Mouse (Mus musculus): ENCODE results near the gene 9330182O14Rik.

DNA sequence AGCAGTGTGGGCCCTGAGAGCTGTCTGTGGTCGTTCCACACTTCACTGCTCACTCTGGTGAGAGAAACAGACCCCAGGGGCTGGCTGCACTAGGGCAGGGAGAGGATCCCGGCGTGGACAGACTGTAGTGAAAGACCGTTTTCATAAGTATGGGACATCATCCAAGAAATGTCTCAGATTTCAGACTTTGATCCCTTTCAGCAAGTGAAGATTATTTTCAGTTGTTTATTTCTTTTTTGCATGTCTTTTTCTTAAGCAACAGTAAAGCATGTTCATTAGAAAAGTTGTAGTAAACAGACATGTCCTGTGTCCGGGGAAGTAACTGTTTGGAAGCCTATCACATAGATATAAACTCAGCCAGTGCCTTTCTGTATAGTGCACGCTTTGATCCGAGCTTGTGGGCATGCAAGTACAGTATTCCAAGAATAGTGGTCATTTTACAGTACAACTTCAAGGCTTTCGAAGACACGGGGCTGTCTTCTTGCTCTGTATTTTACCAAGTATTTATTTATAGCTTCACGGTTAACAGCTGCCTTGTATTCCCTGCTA lies 34.0 kb downstream of the 9330182O14Rik start:
- TF ChIP-seq CTCF (IDR thresholded peaks at IDR 0.05; ENCODE audit: insufficient read depth, low read depth, low read length) (no peak), POLR2A (IDR thresholded peaks at IDR 0.05; ENCODE audit: insufficient read depth, low read depth, low read length) (no peak)

All from olfactory bulb, adult 2 months (tissue).